Mouse (Mus musculus) liver, adult 2 months (tissue): ENCODE data around the gene 1110017D15Rik. TPM values are rescaled to one million over a fixed set of nuclear protein-coding genes. Genes with fewer than 3 reads are reported as not detected.

Experiments
- DNase-seq: peaks from one replicate; pipeline ENCODE4 v3.0.0-alpha.2; 2011; ENCODE audit warnings: low read depth, low spot score; ENCODE audit errors: extremely low read depth
- H3K27ac ChIP-seq: fragments of 200-500 bp; replicated peaks from 2 replicates; pipeline ENCODE4 v1.5.1; 2012; ENCODE audit warnings: low read depth, mild to moderate bottlenecking, control low read depth, inconsistent platforms, low read length; ENCODE audit not compliant: insufficient read depth
- H3K27me3 ChIP-seq: fragments of 200-500 bp; 2 replicates; pipeline ENCODE4 v1.6.1; 2012; ENCODE audit warnings: mild to moderate bottlenecking, moderate library complexity, low read length, inconsistent platforms; ENCODE audit not compliant: control insufficient read depth, insufficient read depth
- H3K36me3 ChIP-seq: fragments of 200-500 bp; 2 replicates; pipeline ENCODE4 v1.6.1; 2012; ENCODE audit warnings: low read length, inconsistent platforms; ENCODE audit not compliant: control insufficient read depth, insufficient read depth
- H3K4me1 ChIP-seq: fragments of 200-500 bp; 2 replicates; pipeline ENCODE4 v1.6.1; 2011; ENCODE audit warnings: low read length; ENCODE audit not compliant: control insufficient read depth, insufficient read depth
- H3K4me3 ChIP-seq: fragments of 200-500 bp; 2 replicates; pipeline ENCODE4 v1.5.1; 2011; ENCODE audit warnings: low read depth, mild to moderate bottlenecking, control low read depth, low read length, moderate library complexity; ENCODE audit not compliant: insufficient read depth
- H3K79me2 ChIP-seq: fragments of 200-500 bp; 2 replicates; pipeline ENCODE4 v1.6.1; 2012; ENCODE audit warnings: inconsistent platforms, mild to moderate bottlenecking, low read length, moderate library complexity; ENCODE audit not compliant: control insufficient read depth, insufficient read depth
- H3K9ac ChIP-seq: fragments of 200-500 bp; 2 replicates; pipeline ENCODE4 v1.6.1; 2012; ENCODE audit warnings: low read depth, mild to moderate bottlenecking, control low read depth, inconsistent platforms, low read length
- CTCF ChIP-seq: fragments of 200-500 bp; IDR thresholded peaks from 2 replicates; pipeline ENCODE4 v1.5.1; 2011; ENCODE audit warnings: low read depth, low read length, control low read depth
- POLR2A ChIP-seq: fragments of 200-500 bp; IDR thresholded peaks from 2 replicates; pipeline ENCODE4 v1.6.1; 2011; ENCODE audit warnings: low read length, control low read depth; ENCODE audit not compliant: insufficient read depth; ENCODE audit errors: extremely low read depth
- WGBS: fragments of 180-500 bp; shearing (Covaris S2); methylation state at CpG from one replicate; pipeline ENCODE4 v1.1.7; 2018; 5-methylcytosine and 5-hydroxymethylcytosine counted together
- polyA plus RNA-seq: library from polyadenylated mRNA; depleted of rRNA; stranded (reverse); fragments of >200 nt; gene quantifications from 2 replicates; pipeline ENCODE4 v1.2.3, GENCODE M21; 2012
- total RNA-seq: library from RNA; depleted of rRNA; stranded (reverse); fragments of >200 nt; gene quantifications from 2 replicates; pipeline ENCODE4 v1.2.3, GENCODE M21; 2014

1110017D15Rik gene
- total and polyA plus RNA-seq, 2 experiments, result not detected

DNA sequence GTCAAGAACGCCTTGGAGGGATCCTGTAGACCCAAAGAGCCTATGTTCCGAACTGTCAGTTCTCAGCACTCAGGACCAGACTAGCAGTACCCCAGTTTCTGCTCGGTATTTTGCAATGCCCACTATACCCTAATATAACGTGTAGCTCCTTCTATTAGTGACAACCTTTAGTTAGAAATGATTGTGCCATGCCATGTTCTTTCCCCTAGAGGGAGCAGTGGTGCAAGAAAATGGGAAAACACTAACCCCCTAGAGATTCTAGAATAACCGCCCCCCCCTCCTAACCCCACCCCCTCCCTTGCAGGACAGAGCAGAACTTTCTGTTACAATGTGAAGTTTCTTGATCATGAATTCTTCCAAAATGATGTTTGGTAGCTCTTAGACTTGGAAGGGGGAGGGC, 12.8 kb downstream of the 1110017D15Rik start:
- Histone ChIP-seq H3K27ac (no peak overlapping the region), H3K4me3 (no peak overlapping the region), H3K4me1 (peaks cover 21% of the 10 kb centered on the region), H3K9ac (no peak overlapping the region), H3K79me2 (peaks cover 5% of the 10 kb centered on the region), H3K27me3 (no peaks in the 10 kb centered on the region), H3K36me3 (no peaks in the 10 kb centered on the region; the same call in 1 of the 2 replicates)
- TF ChIP-seq POLR2A, result no peak
- TF ChIP-seq CTCF, result no peak
- DNase-seq, result no peak
- 80% methylated on average over 5 of the region's 5 CpGs for WGBS

DNA sequence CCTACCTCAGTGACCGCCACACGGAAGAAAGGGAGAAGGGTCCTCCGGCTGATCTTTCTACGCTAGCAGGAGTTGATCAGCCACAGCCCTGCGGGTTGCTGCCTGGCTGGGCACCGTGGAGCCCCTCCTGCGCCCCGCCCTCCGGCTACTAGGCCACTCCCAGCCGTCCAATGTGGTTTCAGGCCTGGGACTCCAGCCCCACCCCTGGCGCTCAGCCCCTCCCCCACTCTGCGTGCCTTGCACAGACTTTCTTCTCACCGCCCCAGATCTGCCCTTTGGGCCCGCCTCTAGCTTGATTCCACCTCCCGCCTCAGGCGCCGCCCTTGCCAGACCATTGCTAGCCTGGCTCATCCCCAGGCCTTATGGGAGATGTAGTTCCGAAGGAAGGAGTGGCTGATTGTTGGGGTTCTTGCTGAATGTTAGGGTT, 14.1 kb downstream of the 1110017D15Rik start, which contains the start of gene AI464131:
AI464131 (minus strand) TSS at position 91 of the 427 bp plus-strand sequence.
- no peaks in the 10 kb centered on the region for H3K27me3 ChIP-seq
- H3K36me3 ChIP-seq, result peaks cover 9% of the 10 kb centered on the region; the same call in 1 of the 2 replicates
- H3K79me2 ChIP-seq, result peaks cover 19% of the 10 kb centered on the region
- TF ChIP-seq CTCF (no peak), POLR2A (peak; percentile 80; the same call in 1 of the 2 replicates)
- peaks cover 21% of the 10 kb centered on the region for H3K4me1 ChIP-seq
- H3K9ac ChIP-seq, result peak within 1 kb of the TSS; percentile 61
- peak; percentile 91 for DNase-seq
- under 1% methylated on average over 18 of the region's 18 CpGs for WGBS
- H3K4me3 ChIP-seq, result peak within 1 kb of the TSS; percentile 65
- peak within 1 kb of the TSS; percentile 76 for H3K27ac ChIP-seq

DNA sequence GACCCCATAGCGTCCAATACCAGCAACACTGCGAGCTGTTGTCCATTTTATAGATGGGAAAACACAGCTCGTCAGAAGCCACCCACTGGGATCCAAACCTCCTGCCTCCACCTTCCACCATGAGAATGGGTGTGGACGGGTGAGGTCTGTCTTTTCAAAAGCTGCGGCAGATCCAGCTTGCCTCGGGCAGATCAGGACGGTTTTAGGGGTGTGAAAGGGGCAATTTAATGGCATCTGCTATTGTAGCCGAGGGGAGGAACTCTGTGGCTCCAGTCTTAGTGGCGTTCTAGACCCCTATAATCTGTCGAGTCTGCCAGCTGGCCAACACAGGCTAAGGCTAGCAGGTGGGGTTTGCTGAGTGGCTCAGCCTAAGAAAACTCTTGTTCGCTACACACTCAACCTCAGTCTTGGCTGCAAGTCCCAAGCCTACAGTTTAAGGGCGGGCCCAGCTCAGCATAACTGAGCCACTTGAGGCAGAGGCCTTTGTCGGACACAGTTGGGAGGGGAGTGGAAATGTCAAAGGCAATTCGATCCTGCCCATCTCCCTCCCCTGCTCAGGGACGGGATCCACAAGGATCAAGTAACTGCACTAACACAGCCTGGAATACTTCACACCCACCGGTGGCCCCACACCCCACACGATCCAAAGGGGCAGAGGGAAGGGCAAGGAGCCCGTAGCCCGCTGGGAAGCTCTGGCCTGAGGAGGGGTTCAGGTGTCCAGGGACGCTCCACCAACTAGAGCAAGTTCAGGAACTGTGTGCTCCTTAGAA, 14.8 kb downstream of the 1110017D15Rik start:
- peak; percentile 62 for DNase-seq
- H3K36me3 ChIP-seq, result peaks cover 9% of the 10 kb centered on the region; the same call in 1 of the 2 replicates
- no peaks in the 10 kb centered on the region for H3K27me3 ChIP-seq
- peaks cover 22% of the 10 kb centered on the region for H3K4me1 ChIP-seq
- H3K79me2 ChIP-seq, result peaks cover 23% of the 10 kb centered on the region
- peak overlapping the region; percentile 76 for H3K27ac ChIP-seq
- 19% methylated on average over 20 of the region's 20 CpGs for WGBS
- peak overlapping the region; percentile 65 for H3K4me3 ChIP-seq
- no peak for TF ChIP-seq POLR2A
- peak overlapping the region; percentile 61 for H3K9ac ChIP-seq

DNA sequence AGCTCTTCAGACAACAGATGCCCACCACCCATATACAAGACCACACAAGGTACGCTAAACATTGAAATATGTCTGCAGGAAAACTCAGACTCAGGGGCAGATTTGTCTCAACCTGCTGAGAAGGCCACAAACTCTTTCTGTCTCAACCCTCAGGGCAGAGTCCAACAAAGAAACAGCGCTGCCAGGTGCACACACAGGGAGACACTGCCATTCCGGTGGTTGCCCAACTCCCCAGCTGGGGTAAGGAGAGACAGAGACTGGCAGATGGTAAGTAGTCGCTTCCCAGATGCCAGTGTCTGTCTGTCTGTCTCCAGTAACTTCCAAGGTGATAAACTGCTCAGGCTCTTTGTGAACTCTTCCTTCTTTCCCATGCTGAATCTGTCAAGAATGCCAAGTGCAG, 16.3 kb downstream of the 1110017D15Rik start:
- peak; percentile 94 for DNase-seq
- peaks cover 9% of the 10 kb centered on the region; the same call in 1 of the 2 replicates for H3K36me3 ChIP-seq
- H3K4me3 ChIP-seq, result no peak overlapping the region
- peaks cover 31% of the 10 kb centered on the region for H3K4me1 ChIP-seq
- H3K27ac ChIP-seq, result peak overlapping the region; percentile 81
- no peaks in the 10 kb centered on the region for H3K27me3 ChIP-seq
- H3K9ac ChIP-seq, result peak overlapping the region; percentile 52
- H3K79me2 ChIP-seq, result peaks cover 23% of the 10 kb centered on the region
- TF ChIP-seq CTCF (no peak), POLR2A (no peak)
- 29% methylated on average over 4 of the region's 4 CpGs for WGBS

- WGBS, result 79% methylated on average over 8 of the region's 8 CpGs
- peaks cover 41% of the 10 kb centered on the region for H3K4me1 ChIP-seq
- DNase-seq, result no peak
- H3K27ac ChIP-seq, result peak overlapping the region; percentile 81; the same call in 1 of the 2 replicates
- peaks cover 9% of the 10 kb centered on the region; the same call in 1 of the 2 replicates for H3K36me3 ChIP-seq
- no peaks in the 10 kb centered on the region for H3K27me3 ChIP-seq
- H3K9ac ChIP-seq, result no peak overlapping the region
- peaks cover 23% of the 10 kb centered on the region for H3K79me2 ChIP-seq
- H3K4me3 ChIP-seq, result no peak overlapping the region
- TF ChIP-seq CTCF (no peak), POLR2A (no peak)
Observed at GRCm38 (mm10) chr4:41499619-41500018, 17.5 kb downstream of the 1110017D15Rik start.

GRCm38 (mm10) chr4:41498921-41499391, 18.2 kb downstream of the 1110017D15Rik start:
- H3K4me3 ChIP-seq, result no peak overlapping the region
- H3K4me1 ChIP-seq, result peaks cover 43% of the 10 kb centered on the region
- WGBS, result 73% methylated on average over 43 of the region's 43 CpGs
- DNase-seq, result no peak
- H3K79me2 ChIP-seq, result peaks cover 23% of the 10 kb centered on the region
- H3K27ac ChIP-seq, result no peak overlapping the region
- H3K9ac ChIP-seq, result no peak overlapping the region
- H3K36me3 ChIP-seq, result peaks cover 9% of the 10 kb centered on the region; the same call in 1 of the 2 replicates
- no peak for TF ChIP-seq CTCF
- TF ChIP-seq POLR2A, result no peak
- no peaks in the 10 kb centered on the region for H3K27me3 ChIP-seq
